Mouse (Mus musculus) bone marrow macrophage, adult 2 months (primary cell): Measurements from ENCODE around the gene Dok4.

Experiments used
- CTCF ChIP-seq: IDR thresholded peaks from 2 replicates; pipeline ENCODE4 v1.5.1; 2012; ENCODE audit warnings: low read depth, mild to moderate bottlenecking, low read length, moderate library complexity
- POLR2A ChIP-seq: IDR thresholded peaks from 2 replicates; pipeline ENCODE4 v1.6.1; 2012; ENCODE audit warnings: mild to moderate bottlenecking, low read depth, low read length, borderline replicate concordance

GRCm38 (mm10) chr8:94837662-94838574 is 38.2 kb downstream of the Dok4 start, which contains the start of the genes Coq9 and Ciapin1:
- TF ChIP-seq CTCF = no peak
- TF ChIP-seq POLR2A = no peak
